Mouse (Mus musculus) olfactory bulb, adult 2 months (tissue): ENCODE results near the gene Psmb7.

Experiments
- CTCF ChIP-seq: fragments of 200-500 bp; IDR thresholded peaks from 2 replicates; pipeline ENCODE4 v1.5.1; 2012; ENCODE audit warnings: low read depth, mild to moderate bottlenecking, low read length, moderate library complexity; ENCODE audit not compliant: insufficient read depth
- POLR2A ChIP-seq: fragments of 200-500 bp; IDR thresholded peaks from 2 replicates; pipeline ENCODE4 v1.6.1; 2012; ENCODE audit warnings: mild to moderate bottlenecking, low read depth, low read length, moderate library complexity; ENCODE audit not compliant: insufficient read depth

DNA sequence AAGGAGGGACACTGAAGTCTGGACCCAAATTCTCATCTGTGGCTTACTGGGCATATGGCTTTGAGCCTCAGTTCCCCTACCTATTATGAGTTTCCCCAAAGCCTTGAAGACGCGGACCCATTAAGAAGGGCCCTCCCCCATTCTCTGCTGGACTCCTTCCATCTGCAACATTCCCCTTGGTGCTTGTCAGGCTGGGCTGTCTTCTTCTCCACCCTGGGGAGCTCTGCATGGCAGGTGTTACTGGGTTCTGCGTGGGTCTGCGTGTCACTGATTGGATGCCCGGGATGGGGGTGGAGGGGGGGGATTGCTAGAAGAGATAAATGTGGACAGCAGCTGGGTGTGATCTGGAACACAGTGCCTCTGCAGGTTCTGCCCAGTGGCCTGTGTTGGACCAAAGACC, 97.1 kb downstream of the Psmb7 start:
- TF ChIP-seq POLR2A (no peak), CTCF (no peak)
